Mouse (Mus musculus) hindbrain, embryonic 15.5 days (tissue): ENCODE measurements around the gene Gls2. TPM values are rescaled to one million over a fixed set of nuclear protein-coding genes. Genes with fewer than 3 reads are reported as not detected.
A peak's percentile ranks its signal among the peaks of the same experiment; 100 is the strongest.
"Not testable (repeated sequence)": the region's sequence is repeated elsewhere in the genome, so short reads cannot be mapped to it uniquely, and the experiment has no call there.

Experiments
- ATAC-seq: fragments of 200-750 bp; cut with Nextera tagmentation; 2 replicates; pipeline ENCODE4 v1.8.0; 2017; ENCODE audit warnings: low read depth, moderate number of reproducible peaks, moderate TSS enrichment; ENCODE audit not compliant: low FRiP score
- H3K27ac ChIP-seq: fragments of 300-500 bp; sonication (generic); replicated peaks from 2 replicates; pipeline ENCODE4 v1.5.1; 2015; ENCODE audit warnings: mild to moderate bottlenecking, inconsistent platforms
- H3K27me3 ChIP-seq: fragments of 300-500 bp; sonication (generic); 2 replicates; pipeline ENCODE4 v1.6.1; 2015; ENCODE audit warnings: control low read depth, inconsistent platforms
- H3K36me3 ChIP-seq: fragments of 300-500 bp; sonication (generic); 2 replicates; pipeline ENCODE4 v1.6.1; 2015; ENCODE audit warnings: control low read depth, inconsistent platforms
- H3K4me1 ChIP-seq: fragments of 300-500 bp; sonication (generic); replicated peaks from 2 replicates; pipeline ENCODE4 v1.6.1; 2015; ENCODE audit warnings: control low read depth, inconsistent platforms
- H3K4me2 ChIP-seq: fragments of 300-500 bp; sonication (generic); 2 replicates; pipeline ENCODE4 v1.6.1; 2015; ENCODE audit warnings: moderate library complexity, mild to moderate bottlenecking, inconsistent platforms
- H3K4me3 ChIP-seq: fragments of 300-500 bp; sonication (generic); 2 replicates; pipeline ENCODE4 v1.5.1; 2015; ENCODE audit warnings: mild to moderate bottlenecking, inconsistent platforms
- H3K9ac ChIP-seq: fragments of 300-500 bp; sonication (generic); 2 replicates; pipeline ENCODE4 v1.6.1; 2015; ENCODE audit warnings: inconsistent platforms
- H3K9me3 ChIP-seq: fragments of 300-500 bp; sonication (generic); 2 replicates; pipeline ENCODE4 v1.6.1; 2016; ENCODE audit warnings: control low read depth, inconsistent platforms
- WGBS: fragments of 180-500 bp; shearing (Covaris S2); methylation state at CpG from one replicate; pipeline ENCODE4 v1.1.7; 2015; 5-methylcytosine and 5-hydroxymethylcytosine counted together
- polyA plus RNA-seq: library from polyadenylated mRNA; unstranded; fragments of >200 nt; fragmentation: Nextera tagmentation; extraction: Ambion mirVana; gene quantifications from 2 replicates; pipeline ENCODE4 v1.2.1, GENCODE M21; 2015

Gene Gls2
- polyA plus RNA-seq, 1 experiment from 2014 or later, result 2.2 TPM

GRCm38 (mm10) chr10:128179989-128180388 lies 14.3 kb upstream of the Gls2 start, which contains the start of gene Rbms2:
TSS of gene Rbms2 (minus strand) at chr10:128180297.
- H3K27ac ChIP-seq, result 0 out of 2 replicates have a peak within 1 kb of the TSS, but pooled peaks have one; percentile 18
- WGBS, result 7% methylated on average over 6 of the region's 6 CpGs
- H3K9ac ChIP-seq, result no peak within 1 kb of the TSS

GRCm38 (mm10) chr10:128184296-128184695 lies 10.0 kb upstream of the Gls2 start:
- ATAC-seq, result no peak
- H3K27ac ChIP-seq, result no peak overlapping the region
- no peaks in the 10 kb centered on the region for H3K36me3 ChIP-seq
- WGBS, result 89% methylated on average over 2 of the region's 2 CpGs
- no peaks in the 10 kb centered on the region for H3K27me3 ChIP-seq
- no peak overlapping the region for H3K9ac ChIP-seq
- no peak overlapping the region for H3K4me3 ChIP-seq
- no peak overlapping the region for H3K4me2 ChIP-seq
- no peaks in the 10 kb centered on the region for H3K9me3 ChIP-seq
- H3K4me1 ChIP-seq, result 0 out of 2 replicates have a peak, but pooled peaks cover 3% of the 10 kb centered on the region

More at GRCm38 (mm10) chr10:128179989-128180388, 14.3 kb upstream of the Gls2 start, which contains the start of gene Rbms2:
- no peak for ATAC-seq
- Histone ChIP-seq H3K4me1 (peaks cover 11% of the 10 kb centered on the region), H3K9me3 (no peaks in the 10 kb centered on the region), H3K27me3 (no peaks in the 10 kb centered on the region), H3K4me3 (0 out of 2 replicates have a peak within 1 kb of the TSS, but pooled peaks have one; percentile 9), H3K36me3 (no peaks in the 10 kb centered on the region), H3K4me2 (peak within 1 kb of the TSS; percentile 21; the same call in 1 of the 2 replicates)

- no peak overlapping the region for H3K4me3 ChIP-seq
- H3K27ac ChIP-seq, result no peak overlapping the region
- H3K4me1 ChIP-seq, result 0 out of 2 replicates have a peak, but pooled peaks cover 3% of the 10 kb centered on the region
- WGBS, result 80% methylated on average over 6 of the region's 6 CpGs
- ATAC-seq, result no peak
- no peaks in the 10 kb centered on the region for H3K36me3 ChIP-seq
- no peak overlapping the region for H3K4me2 ChIP-seq
- H3K9ac ChIP-seq, result no peak overlapping the region
- no peaks in the 10 kb centered on the region for H3K9me3 ChIP-seq
- no peaks in the 10 kb centered on the region for H3K27me3 ChIP-seq
Observed at GRCm38 (mm10) chr10:128185277-128185940, 8.8 kb upstream of the Gls2 start.

- ATAC-seq, result no peak
- H3K9me3 ChIP-seq, result no peaks in the 10 kb centered on the region
- WGBS, result 45% methylated on average over 2 of the region's 2 CpGs
Observed at GRCm38 (mm10) chr10:128185959-128186358, 8.3 kb upstream of the Gls2 start.

GRCm38 (mm10) chr10:128187181-128187605 lies 7.1 kb upstream of the Gls2 start:
- ATAC-seq, result no peak
- no peak overlapping the region for H3K27ac ChIP-seq
- H3K4me3 ChIP-seq, result no peak overlapping the region
- 66% methylated on average over 5 of the region's 5 CpGs for WGBS
- H3K9ac ChIP-seq, result no peak overlapping the region
- no peaks in the 10 kb centered on the region for H3K36me3 ChIP-seq
- 0 out of 2 replicates have a peak, but pooled peaks cover 2% of the 10 kb centered on the region for H3K27me3 ChIP-seq
- H3K4me2 ChIP-seq, result no peak overlapping the region
- H3K9me3 ChIP-seq, result no peaks in the 10 kb centered on the region
- H3K4me1 ChIP-seq, result 0 out of 2 replicates have a peak, but pooled peaks cover 3% of the 10 kb centered on the region

More at GRCm38 (mm10) chr10:128185959-128186358, 8.3 kb upstream of the Gls2 start:
- Histone ChIP-seq H3K36me3 (no peaks in the 10 kb centered on the region), H3K9ac (no peak overlapping the region), H3K4me2 (no peak overlapping the region), H3K4me1 (0 out of 2 replicates have a peak, but pooled peaks cover 3% of the 10 kb centered on the region), H3K27ac (no peak overlapping the region), H3K27me3 (no peaks in the 10 kb centered on the region), H3K4me3 (no peak overlapping the region)

GRCm38 (mm10) chr10:128188242-128188877 lies 5.9 kb upstream of the Gls2 start:
- Histone ChIP-seq H3K4me3 (no peak overlapping the region), H3K36me3 (no peaks in the 10 kb centered on the region), H3K27ac (no peak overlapping the region), H3K4me2 (no peak overlapping the region), H3K27me3 (0 out of 2 replicates have a peak, but pooled peaks cover 2% of the 10 kb centered on the region), H3K9me3 (no peaks in the 10 kb centered on the region), H3K4me1 (0 out of 2 replicates have a peak, but pooled peaks cover 3% of the 10 kb centered on the region), H3K9ac (no peak overlapping the region)
- WGBS, result 48% methylated on average over 2 of the region's 2 CpGs
- ATAC-seq, result no peak

GRCm38 (mm10) chr10:128191472-128191871 lies 2.8 kb upstream of the Gls2 start:
- 89% methylated on average over 2 of the region's 2 CpGs for WGBS

GRCm38 (mm10) chr10:128192030-128192766 lies 2.1 kb upstream of the Gls2 start:
- H3K9me3 ChIP-seq, H3K36me3 ChIP-seq, H3K4me3 ChIP-seq, H3K4me2 ChIP-seq, ATAC-seq, H3K9ac ChIP-seq, H3K27ac ChIP-seq: not testable (repeated sequence)
- peaks cover 17% of the 10 kb centered on the region for H3K27me3 ChIP-seq
- WGBS, result 94% methylated on average over 3 of the region's 3 CpGs
- H3K4me1 ChIP-seq, result peaks cover 11% of the 10 kb centered on the region

More at GRCm38 (mm10) chr10:128191472-128191871, 2.8 kb upstream of the Gls2 start:
- Histone ChIP-seq H3K27me3 (peaks cover 10% of the 10 kb centered on the region), H3K36me3 (no peaks in the 10 kb centered on the region), H3K4me2 (no peak overlapping the region), H3K9me3 (no peaks in the 10 kb centered on the region), H3K4me3 (no peak overlapping the region), H3K4me1 (peaks cover 11% of the 10 kb centered on the region), H3K27ac (no peak overlapping the region), H3K9ac (no peak overlapping the region)
- ATAC-seq, result no peak

GRCm38 (mm10) chr10:128193113-128193512 lies 1.1 kb upstream of the Gls2 start:
- H3K4me3 ChIP-seq, result no peak overlapping the region
- H3K27ac ChIP-seq, result no peak overlapping the region
- WGBS, result 92% methylated on average over 6 of the region's 6 CpGs
- H3K4me2 ChIP-seq, result no peak overlapping the region
- no peaks in the 10 kb centered on the region for H3K36me3 ChIP-seq
- peaks cover 11% of the 10 kb centered on the region for H3K4me1 ChIP-seq
- ATAC-seq, result no peak
- peaks cover 18% of the 10 kb centered on the region for H3K27me3 ChIP-seq
- H3K9ac ChIP-seq, result no peak overlapping the region
- no peaks in the 10 kb centered on the region for H3K9me3 ChIP-seq

- H3K4me3 ChIP-seq, result peak overlapping the region; percentile 87
- H3K9me3 ChIP-seq, result no peaks in the 10 kb centered on the region
- peak; percentile 92 for ATAC-seq
- 1% methylated on average over 66 of the region's 79 CpGs for WGBS
- 0 out of 2 replicates have a peak overlapping the region, but pooled peaks have one; percentile 53 for H3K27ac ChIP-seq
- H3K4me2 ChIP-seq, result peak overlapping the region; percentile 99
- H3K4me1 ChIP-seq, result peaks cover 8% of the 10 kb centered on the region
- H3K36me3 ChIP-seq, result no peaks in the 10 kb centered on the region
- peaks cover 18% of the 10 kb centered on the region for H3K27me3 ChIP-seq
- peak overlapping the region; percentile 62 for H3K9ac ChIP-seq
Observed at GRCm38 (mm10) chr10:128194551-128195461, 549 bp downstream of the Gls2 start.

- WGBS, result 79% methylated on average over 5 of the region's 6 CpGs
- Histone ChIP-seq H3K9ac (no peak overlapping the region), H3K4me1 (no peaks in the 10 kb centered on the region), H3K27ac (no peak overlapping the region), H3K36me3 (no peaks in the 10 kb centered on the region), H3K4me3 (no peak overlapping the region), H3K4me2 (no peak overlapping the region), H3K9me3 (no peaks in the 10 kb centered on the region), H3K27me3 (peaks cover 4% of the 10 kb centered on the region)
- ATAC-seq, result no peak
Observed at GRCm38 (mm10) chr10:128201856-128202255, 7.6 kb downstream of the Gls2 start.
